Mouse (Mus musculus): ENCODE measurements at regions not wholly inside any gene's neighbourhood (a gene's known extent, or its start where the extent isn't known, plus 50 kb on each side); places are given as distances from the start of the nearest gene placed in this dataset.

- no peaks in the 10 kb centered on the region for H3K4me1 ChIP-seq (ENCODE audit: control insufficient read depth, insufficient read depth, low read length)
- 89% methylated on average over 2 of the region's 2 CpGs for WGBS
Observed at GRCm38 (mm10) chrX:140164859-140165258, 102.2 kb downstream of the Pih1h3b start.

GRCm38 (mm10) chrX:140165966-140166365 lies 103.3 kb downstream of the Pih1h3b start:
- Histone ChIP-seq H3K9ac (ENCODE audit: low read length) (no peak overlapping the region), H3K4me2 (ENCODE audit: low read depth, severe bottlenecking) (no peak overlapping the region), H3K36me3 (ENCODE audit: control insufficient read depth, insufficient read depth, low read length) (no peaks in the 10 kb centered on the region), H3K4me1 (ENCODE audit: control insufficient read depth, insufficient read depth, low read length) (no peaks in the 10 kb centered on the region), H3K4me3 (ENCODE audit: low read depth, low read length) (no peak overlapping the region), H3K27ac (replicated peaks; ENCODE audit: low read depth, low read length) (no peak overlapping the region), H3K9me3 (ENCODE audit: control insufficient read depth, low read length) (no peaks in the 10 kb centered on the region), H3K27me3 (ENCODE audit: control insufficient read depth, insufficient read depth, low read length) (peaks cover 4% of the 10 kb centered on the region; the same call in 1 of the 2 replicates)
- ATAC-seq (ENCODE audit: insufficient number of reproducible peaks, low FRiP score, low TSS enrichment, low read depth) (no peak), DNase-seq (ENCODE audit: low spot score) (no peak)
- 84% methylated on average over 3 of the region's 3 CpGs for WGBS

More at GRCm38 (mm10) chrX:140164859-140165258, 102.2 kb downstream of the Pih1h3b start:
- no peak overlapping the region for H3K4me2 ChIP-seq (ENCODE audit: low read depth, severe bottlenecking)
- peaks cover 4% of the 10 kb centered on the region; the same call in 1 of the 2 replicates for H3K27me3 ChIP-seq (ENCODE audit: control insufficient read depth, insufficient read depth, low read length)
- H3K9ac ChIP-seq (ENCODE audit: low read length), result no peak overlapping the region
- ATAC-seq (ENCODE audit: insufficient number of reproducible peaks, low FRiP score, low TSS enrichment, low read depth) (no peak), DNase-seq (ENCODE audit: low spot score) (no peak)
- H3K9me3 ChIP-seq (ENCODE audit: control insufficient read depth, low read length), result no peaks in the 10 kb centered on the region
- H3K4me3 ChIP-seq (ENCODE audit: low read depth, low read length), result no peak overlapping the region
- H3K36me3 ChIP-seq (ENCODE audit: control insufficient read depth, insufficient read depth, low read length), result no peaks in the 10 kb centered on the region
- no peak overlapping the region for H3K27ac ChIP-seq (replicated peaks; ENCODE audit: low read depth, low read length)

- 84% methylated on average over 4 of the region's 4 CpGs for WGBS
- Histone ChIP-seq H3K9ac (ENCODE audit: low read length) (no peak overlapping the region), H3K27ac (replicated peaks; ENCODE audit: low read depth, low read length) (no peak overlapping the region), H3K36me3 (ENCODE audit: control insufficient read depth, insufficient read depth, low read length) (no peaks in the 10 kb centered on the region), H3K9me3 (ENCODE audit: control insufficient read depth, low read length) (no peaks in the 10 kb centered on the region), H3K4me1 (ENCODE audit: control insufficient read depth, insufficient read depth, low read length) (no peaks in the 10 kb centered on the region), H3K4me2 (ENCODE audit: low read depth, severe bottlenecking) (no peak overlapping the region), H3K27me3 (ENCODE audit: control insufficient read depth, insufficient read depth, low read length) (0 out of 2 replicates have a peak, but pooled peaks cover 2% of the 10 kb centered on the region), H3K4me3 (ENCODE audit: low read depth, low read length) (no peak overlapping the region)
- no peak for DNase-seq (ENCODE audit: low spot score)
- no peak for ATAC-seq (ENCODE audit: insufficient number of reproducible peaks, low FRiP score, low TSS enrichment, low read depth)
Observed at GRCm38 (mm10) chrX:140179850-140180249, 117.2 kb downstream of the Pih1h3b start.

- Histone ChIP-seq H3K4me1 (ENCODE audit: control insufficient read depth, insufficient read depth, low read length) (no peaks in the 10 kb centered on the region), H3K4me3 (ENCODE audit: low read depth, low read length) (no peak overlapping the region), H3K27ac (replicated peaks; ENCODE audit: low read depth, low read length) (no peak overlapping the region), H3K9ac (ENCODE audit: low read length) (no peak overlapping the region), H3K9me3 (ENCODE audit: control insufficient read depth, low read length) (no peaks in the 10 kb centered on the region), H3K36me3 (ENCODE audit: control insufficient read depth, insufficient read depth, low read length) (no peaks in the 10 kb centered on the region), H3K27me3 (ENCODE audit: control insufficient read depth, insufficient read depth, low read length) (0 out of 2 replicates have a peak, but pooled peaks cover 2% of the 10 kb centered on the region), H3K4me2 (ENCODE audit: low read depth, severe bottlenecking) (no peak overlapping the region)
- WGBS, result 91% methylated on average over 3 of the region's 3 CpGs
- no peak for DNase-seq (ENCODE audit: low spot score)
- no peak for ATAC-seq (ENCODE audit: insufficient number of reproducible peaks, low FRiP score, low TSS enrichment, low read depth)
Observed at GRCm38 (mm10) chrX:140183003-140183402, 120.3 kb downstream of the Pih1h3b start.

- H3K27me3 ChIP-seq (ENCODE audit: control insufficient read depth, insufficient read depth, low read length), result peaks cover 5% of the 10 kb centered on the region; the same call in 1 of the 2 replicates
- no peak overlapping the region for H3K4me3 ChIP-seq (ENCODE audit: low read depth, low read length)
- ATAC-seq (ENCODE audit: insufficient number of reproducible peaks, low FRiP score, low TSS enrichment, low read depth), result no peak
- DNase-seq (ENCODE audit: low spot score), result no peak
- no peaks in the 10 kb centered on the region for H3K4me1 ChIP-seq (ENCODE audit: control insufficient read depth, insufficient read depth, low read length)
- H3K9ac ChIP-seq (ENCODE audit: low read length), result no peak overlapping the region
- H3K27ac ChIP-seq (replicated peaks; ENCODE audit: low read depth, low read length), result no peak overlapping the region
- no peak overlapping the region for H3K4me2 ChIP-seq (ENCODE audit: low read depth, severe bottlenecking)
- 90% methylated on average over 3 of the region's 3 CpGs for WGBS
- H3K36me3 ChIP-seq (ENCODE audit: control insufficient read depth, insufficient read depth, low read length), result no peaks in the 10 kb centered on the region
- no peaks in the 10 kb centered on the region for H3K9me3 ChIP-seq (ENCODE audit: control insufficient read depth, low read length)
Observed at GRCm38 (mm10) chrX:140203676-140204075, 138.4 kb upstream of the Frmpd3 start.

GRCm38 (mm10) chrX:140208791-140209190 lies 133.3 kb upstream of the Frmpd3 start:
- no peaks in the 10 kb centered on the region for H3K4me1 ChIP-seq (ENCODE audit: control insufficient read depth, insufficient read depth, low read length)
- no peak overlapping the region for H3K27ac ChIP-seq (replicated peaks; ENCODE audit: low read depth, low read length)
- no peaks in the 10 kb centered on the region for H3K36me3 ChIP-seq (ENCODE audit: control insufficient read depth, insufficient read depth, low read length)
- 56% methylated on average over 3 of the region's 3 CpGs for WGBS
- peaks cover 3% of the 10 kb centered on the region; the same call in 1 of the 2 replicates for H3K27me3 ChIP-seq (ENCODE audit: control insufficient read depth, insufficient read depth, low read length)
- no peak overlapping the region for H3K4me2 ChIP-seq (ENCODE audit: low read depth, severe bottlenecking)
- DNase-seq (ENCODE audit: low spot score) (no peak), ATAC-seq (ENCODE audit: insufficient number of reproducible peaks, low FRiP score, low TSS enrichment, low read depth) (no peak)
- no peak overlapping the region for H3K4me3 ChIP-seq (ENCODE audit: low read depth, low read length)
- no peak overlapping the region for H3K9ac ChIP-seq (ENCODE audit: low read length)
- H3K9me3 ChIP-seq (ENCODE audit: control insufficient read depth, low read length), result no peaks in the 10 kb centered on the region

GRCm38 (mm10) chrX:140212644-140213361 lies 129.3 kb upstream of the Frmpd3 start:
- Histone ChIP-seq H3K9me3 (ENCODE audit: control insufficient read depth, low read length) (no peaks in the 10 kb centered on the region), H3K4me3 (ENCODE audit: low read depth, low read length) (no peak overlapping the region), H3K4me2 (ENCODE audit: low read depth, severe bottlenecking) (no peak overlapping the region), H3K4me1 (ENCODE audit: control insufficient read depth, insufficient read depth, low read length) (no peaks in the 10 kb centered on the region), H3K36me3 (ENCODE audit: control insufficient read depth, insufficient read depth, low read length) (no peaks in the 10 kb centered on the region), H3K27ac (replicated peaks; ENCODE audit: low read depth, low read length) (no peak overlapping the region), H3K27me3 (ENCODE audit: control insufficient read depth, insufficient read depth, low read length) (0 out of 2 replicates have a peak, but pooled peaks cover 2% of the 10 kb centered on the region), H3K9ac (ENCODE audit: low read length) (no peak overlapping the region)
- 35% methylated on average over 3 of the region's 3 CpGs for WGBS
- no peak for ATAC-seq (ENCODE audit: insufficient number of reproducible peaks, low FRiP score, low TSS enrichment, low read depth)
- DNase-seq (ENCODE audit: low spot score), result no peak

GRCm38 (mm10) chrX:140214198-140214849 lies 127.7 kb upstream of the Frmpd3 start:
- H3K9me3 ChIP-seq (ENCODE audit: control insufficient read depth, low read length), result no peaks in the 10 kb centered on the region
- no peak overlapping the region for H3K9ac ChIP-seq (ENCODE audit: low read length)
- no peaks in the 10 kb centered on the region for H3K36me3 ChIP-seq (ENCODE audit: control insufficient read depth, insufficient read depth, low read length)
- no peak for DNase-seq (ENCODE audit: low spot score)
- H3K27me3 ChIP-seq (ENCODE audit: control insufficient read depth, insufficient read depth, low read length), result 0 out of 2 replicates have a peak, but pooled peaks cover 2% of the 10 kb centered on the region
- no peak for ATAC-seq (ENCODE audit: insufficient number of reproducible peaks, low FRiP score, low TSS enrichment, low read depth)
- no peak overlapping the region for H3K4me2 ChIP-seq (ENCODE audit: low read depth, severe bottlenecking)
- no peaks in the 10 kb centered on the region for H3K4me1 ChIP-seq (ENCODE audit: control insufficient read depth, insufficient read depth, low read length)
- H3K4me3 ChIP-seq (ENCODE audit: low read depth, low read length), result no peak overlapping the region
- WGBS, result 65% methylated on average over 4 of the region's 4 CpGs
- no peak overlapping the region for H3K27ac ChIP-seq (replicated peaks; ENCODE audit: low read depth, low read length)

Data from limb, embryonic 11.5 days (tissue).